Mouse (Mus musculus) liver, embryonic 15.5 days (tissue): Measurements from ENCODE around the gene Nop53. TPM values are rescaled to one million over a fixed set of nuclear protein-coding genes. Genes with fewer than 3 reads are reported as not detected.
A peak's percentile ranks its signal among the peaks of the same experiment; 100 is the strongest.

ENCODE experiments used
- ATAC-seq: fragments of 200-750 bp; cut with Nextera tagmentation; 2 replicates; pipeline ENCODE4 v1.8.0; 2017; ENCODE audit warnings: moderate number of reproducible peaks, mild to moderate bottlenecking, moderate library complexity; ENCODE audit not compliant: insufficient read depth
- H3K27ac ChIP-seq: fragments of 300-500 bp; sonication (generic); replicated peaks from 2 replicates; pipeline ENCODE4 v1.5.1; 2015; ENCODE audit warnings: mild to moderate bottlenecking, inconsistent platforms
- H3K27me3 ChIP-seq: fragments of 300-500 bp; sonication (generic); 2 replicates; pipeline ENCODE4 v1.6.1; 2015; ENCODE audit warnings: mild to moderate bottlenecking, inconsistent platforms
- H3K36me3 ChIP-seq: fragments of 300-500 bp; sonication (generic); replicated peaks from 2 replicates; pipeline ENCODE4 v1.6.1; 2015; ENCODE audit warnings: moderate library complexity, mild to moderate bottlenecking, inconsistent platforms
- H3K4me1 ChIP-seq: fragments of 300-500 bp; sonication (generic); replicated peaks from 2 replicates; pipeline ENCODE4 v1.6.1; 2015; ENCODE audit warnings: inconsistent platforms
- H3K4me2 ChIP-seq: fragments of 300-500 bp; sonication (generic); 2 replicates; pipeline ENCODE4 v1.6.1; 2015; ENCODE audit warnings: moderate library complexity, mild to moderate bottlenecking, inconsistent platforms
- H3K4me3 ChIP-seq: fragments of 300-500 bp; sonication (generic); replicated peaks from 2 replicates; pipeline ENCODE4 v1.5.1; 2015; ENCODE audit warnings: mild to moderate bottlenecking, inconsistent platforms
- H3K9ac ChIP-seq: fragments of 300-500 bp; sonication (generic); 2 replicates; pipeline ENCODE4 v1.6.1; 2015; ENCODE audit warnings: moderate library complexity, mild to moderate bottlenecking, inconsistent platforms
- H3K9me3 ChIP-seq: fragments of 300-500 bp; sonication (generic); replicated peaks from 2 replicates; pipeline ENCODE4 v1.6.1; 2016; ENCODE audit warnings: inconsistent platforms
- WGBS: fragments of 180-500 bp; shearing (Covaris S2); methylation state at CpG from one replicate; pipeline ENCODE4 v1.1.7; 2015; ENCODE audit warnings: mixed read lengths; ENCODE audit not compliant: insufficient replicate concordance; 5-methylcytosine and 5-hydroxymethylcytosine counted together
- polyA plus RNA-seq: library from polyadenylated mRNA; unstranded; fragments of >200 nt; fragmentation: Nextera tagmentation; extraction: Ambion mirVana; gene quantifications from 2 replicates; pipeline ENCODE4 v1.2.1, GENCODE M21; 2015

The Nop53 gene
- polyA plus RNA-seq, 1 experiment from 2014 or later: 81.2 TPM

GRCm38 (mm10) chr7:15972247-15972646 lies 26.4 kb upstream of the Nop53 start:
- 80% methylated on average over 25 of the region's 25 CpGs for WGBS
- H3K4me3 ChIP-seq: no peak overlapping the region
- no peaks in the 10 kb centered on the region for H3K27me3 ChIP-seq
- no peak for ATAC-seq
- H3K27ac ChIP-seq: no peak overlapping the region
- no peak overlapping the region for H3K9ac ChIP-seq
- H3K4me1 ChIP-seq: peaks cover 6% of the 10 kb centered on the region
- H3K9me3 ChIP-seq: no peaks in the 10 kb centered on the region
- H3K4me2 ChIP-seq: no peak overlapping the region
- peaks cover 45% of the 10 kb centered on the region for H3K36me3 ChIP-seq

GRCm38 (mm10) chr7:15969674-15970073 lies 23.8 kb upstream of the Nop53 start:
- Histone ChIP-seq H3K9ac (no peak overlapping the region), H3K36me3 (peaks cover 27% of the 10 kb centered on the region), H3K27me3 (peaks cover 6% of the 10 kb centered on the region; the same call in 1 of the 2 replicates), H3K9me3 (no peaks in the 10 kb centered on the region), H3K4me3 (no peak overlapping the region), H3K27ac (no peak overlapping the region), H3K4me1 (peaks cover 13% of the 10 kb centered on the region), H3K4me2 (no peak overlapping the region)
- no peak for ATAC-seq
- 74% methylated on average over 3 of the region's 3 CpGs for WGBS

- H3K4me3 ChIP-seq: no peak overlapping the region
- no peak for ATAC-seq
- no peak overlapping the region for H3K4me2 ChIP-seq
- H3K36me3 ChIP-seq: peaks cover 16% of the 10 kb centered on the region
- H3K27me3 ChIP-seq: peaks cover 6% of the 10 kb centered on the region; the same call in 1 of the 2 replicates
- no peak overlapping the region for H3K27ac ChIP-seq
- peaks cover 18% of the 10 kb centered on the region for H3K4me1 ChIP-seq
- 78% methylated on average over 8 of the region's 8 CpGs for WGBS
- no peaks in the 10 kb centered on the region for H3K9me3 ChIP-seq
- no peak overlapping the region for H3K9ac ChIP-seq
Observed at GRCm38 (mm10) chr7:15968322-15968721, 22.4 kb upstream of the Nop53 start.

- Histone ChIP-seq H3K4me2 (peak within 1 kb of the TSS; percentile 75), H3K9ac (peak within 1 kb of the TSS; percentile 42; the same call in 1 of the 2 replicates), H3K4me1 (peaks cover 18% of the 10 kb centered on the region), H3K36me3 (peaks cover 11% of the 10 kb centered on the region), H3K27ac (no peak within 1 kb of the TSS), H3K9me3 (no peaks in the 10 kb centered on the region), H3K4me3 (peak within 1 kb of the TSS; percentile 48), H3K27me3 (peaks cover 6% of the 10 kb centered on the region)
- peak; percentile 83 for ATAC-seq
- WGBS: 1% methylated on average over 22 of the region's 22 CpGs
Observed at GRCm38 (mm10) chr7:15967312-15967711, 21.4 kb upstream of the Nop53 start, which contains the start of gene Ehd2. Ehd2 (minus strand) TSS chr7:15967567.

- Histone ChIP-seq H3K27me3 (peaks cover 6% of the 10 kb centered on the region), H3K9me3 (no peaks in the 10 kb centered on the region), H3K9ac (no peak overlapping the region), H3K4me3 (no peak overlapping the region), H3K4me1 (peaks cover 18% of the 10 kb centered on the region), H3K36me3 (peaks cover 2% of the 10 kb centered on the region), H3K4me2 (no peak overlapping the region), H3K27ac (no peak overlapping the region)
- WGBS: 24% methylated on average over 3 of the region's 3 CpGs
- no peak for ATAC-seq
Observed at GRCm38 (mm10) chr7:15966489-15966888, 20.6 kb upstream of the Nop53 start.

GRCm38 (mm10) chr7:15963798-15964652 lies 18.2 kb upstream of the Nop53 start:
- Histone ChIP-seq H3K9ac (no peak overlapping the region), H3K27me3 (peaks cover 6% of the 10 kb centered on the region), H3K36me3 (no peaks in the 10 kb centered on the region), H3K9me3 (no peaks in the 10 kb centered on the region), H3K4me1 (peaks cover 18% of the 10 kb centered on the region), H3K4me3 (no peak overlapping the region), H3K27ac (no peak overlapping the region), H3K4me2 (no peak overlapping the region)
- WGBS: 58% methylated on average over 32 of the region's 32 CpGs
- ATAC-seq: no peak

GRCm38 (mm10) chr7:15962311-15963288 lies 16.7 kb upstream of the Nop53 start:
- Histone ChIP-seq H3K9ac (no peak overlapping the region), H3K27ac (no peak overlapping the region; the same call in 1 of the 2 replicates), H3K4me3 (no peak overlapping the region), H3K4me1 (peaks cover 16% of the 10 kb centered on the region), H3K4me2 (no peak overlapping the region), H3K9me3 (no peaks in the 10 kb centered on the region), H3K27me3 (peaks cover 6% of the 10 kb centered on the region), H3K36me3 (no peaks in the 10 kb centered on the region)
- no peak for ATAC-seq
- WGBS: 63% methylated on average over 12 of the region's 12 CpGs

- peaks cover 6% of the 10 kb centered on the region for H3K27me3 ChIP-seq
- 74% methylated on average over 7 of the region's 7 CpGs for WGBS
- H3K9ac ChIP-seq: no peak overlapping the region
- H3K27ac ChIP-seq: no peak overlapping the region; the same call in 1 of the 2 replicates
- H3K4me3 ChIP-seq: no peak overlapping the region
- no peaks in the 10 kb centered on the region for H3K36me3 ChIP-seq
- ATAC-seq: no peak
- H3K9me3 ChIP-seq: no peaks in the 10 kb centered on the region
- H3K4me1 ChIP-seq: peaks cover 8% of the 10 kb centered on the region
- H3K4me2 ChIP-seq: no peak overlapping the region
Observed at GRCm38 (mm10) chr7:15961798-15962197, 15.9 kb upstream of the Nop53 start.

- H3K36me3 ChIP-seq: no peaks in the 10 kb centered on the region
- H3K9ac ChIP-seq: no peak overlapping the region
Observed at GRCm38 (mm10) chr7:15961239-15961638, 15.4 kb upstream of the Nop53 start.

GRCm38 (mm10) chr7:15960691-15961090 lies 14.8 kb upstream of the Nop53 start:
- no peaks in the 10 kb centered on the region for H3K36me3 ChIP-seq
- no peak for ATAC-seq
- 43% methylated on average over 4 of the region's 4 CpGs for WGBS
- no peak overlapping the region for H3K4me3 ChIP-seq
- no peaks in the 10 kb centered on the region for H3K9me3 ChIP-seq
- no peak overlapping the region for H3K27ac ChIP-seq
- peaks cover 12% of the 10 kb centered on the region for H3K4me1 ChIP-seq
- H3K4me2 ChIP-seq: no peak overlapping the region
- H3K9ac ChIP-seq: no peak overlapping the region
- peaks cover 8% of the 10 kb centered on the region for H3K27me3 ChIP-seq

More at GRCm38 (mm10) chr7:15961239-15961638, 15.4 kb upstream of the Nop53 start:
- Histone ChIP-seq H3K27me3 (peaks cover 6% of the 10 kb centered on the region), H3K4me1 (peaks cover 8% of the 10 kb centered on the region; the same call in 1 of the 2 replicates), H3K4me2 (no peak overlapping the region), H3K9me3 (no peaks in the 10 kb centered on the region), H3K4me3 (no peak overlapping the region), H3K27ac (no peak overlapping the region)
- ATAC-seq: no peak
- WGBS: 54% methylated on average over 4 of the region's 4 CpGs

GRCm38 (mm10) chr7:15956143-15956542 lies 10.3 kb upstream of the Nop53 start:
- no peaks in the 10 kb centered on the region; the same call in 1 of the 2 replicates for H3K9me3 ChIP-seq
- H3K27ac ChIP-seq: no peak overlapping the region
- no peak for ATAC-seq
- H3K4me2 ChIP-seq: no peak overlapping the region
- WGBS: 65% methylated on average over 5 of the region's 5 CpGs
- no peaks in the 10 kb centered on the region for H3K36me3 ChIP-seq
- no peak overlapping the region for H3K4me3 ChIP-seq
- peaks cover 11% of the 10 kb centered on the region; the same call in 1 of the 2 replicates for H3K27me3 ChIP-seq
- H3K4me1 ChIP-seq: peaks cover 50% of the 10 kb centered on the region
- no peak overlapping the region for H3K9ac ChIP-seq
